Mouse (Mus musculus) hindbrain, embryonic 16.5 days (tissue): ENCODE results near the gene Rtraf. TPM values are rescaled to one million over a fixed set of nuclear protein-coding genes. Genes with fewer than 3 reads are reported as not detected.

Source experiments
- ATAC-seq: fragments of 200-750 bp; cut with Nextera tagmentation; 2 replicates; pipeline ENCODE4 v1.8.0; 2017; ENCODE audit warnings: moderate TSS enrichment, moderate library complexity
- H3K27ac ChIP-seq: fragments of 300-500 bp; sonication (generic); 2 replicates; pipeline ENCODE4 v1.5.1; 2014; ENCODE audit warnings: low read depth, mild to moderate bottlenecking, control low read depth, low read length, moderate library complexity
- H3K27me3 ChIP-seq: fragments of 300-500 bp; sonication (generic); replicated peaks from 2 replicates; pipeline ENCODE4 v1.6.1; 2014; ENCODE audit warnings: low read length; ENCODE audit not compliant: control insufficient read depth, insufficient read depth
- H3K36me3 ChIP-seq: fragments of 300-500 bp; sonication (generic); 2 replicates; pipeline ENCODE4 v1.6.1; 2014; ENCODE audit warnings: mild to moderate bottlenecking, low read length, moderate library complexity, mixed read lengths; ENCODE audit not compliant: control insufficient read depth, insufficient read depth
- H3K4me1 ChIP-seq: fragments of 300-500 bp; sonication (generic); 2 replicates; pipeline ENCODE4 v1.6.1; 2014; ENCODE audit warnings: low read depth, low read length; ENCODE audit not compliant: control insufficient read depth, insufficient read depth
- H3K4me2 ChIP-seq: fragments of 300-500 bp; sonication (generic); 2 replicates; pipeline ENCODE4 v1.6.1; 2014; ENCODE audit warnings: mild to moderate bottlenecking, low read length, control low read depth, moderate library complexity
- H3K4me3 ChIP-seq: fragments of 300-500 bp; sonication (generic); 2 replicates; pipeline ENCODE4 v1.5.1; 2014; ENCODE audit warnings: mild to moderate bottlenecking, low read length, control low read depth, moderate library complexity
- H3K9ac ChIP-seq: fragments of 300-500 bp; sonication (generic); 2 replicates; pipeline ENCODE4 v1.6.1; 2014; ENCODE audit warnings: low read depth, mild to moderate bottlenecking, control low read depth, low read length, moderate library complexity
- H3K9me3 ChIP-seq: fragments of 300-500 bp; sonication (generic); 2 replicates; pipeline ENCODE4 v1.6.1; 2014; ENCODE audit warnings: mild to moderate bottlenecking, low read length, moderate library complexity; ENCODE audit not compliant: control insufficient read depth
- WGBS: fragments of 180-500 bp; shearing (Covaris S2); extraction: QIAGEN DNeasy Blood & Tissue Kit; methylation state at CpG from one replicate; pipeline ENCODE4 v1.1.7; 2014; 5-methylcytosine and 5-hydroxymethylcytosine counted together
- polyA plus RNA-seq: library from polyadenylated mRNA; unstranded; fragments of >200 nt; fragmentation: Nextera tagmentation; extraction: Ambion mirVana; gene quantifications from 2 replicates; pipeline ENCODE4 v1.2.1, GENCODE M21; 2015

Rtraf gene
- polyA plus RNA-seq, 1 experiment from 2014 or later = 140 TPM

- no peaks in the 10 kb centered on the region for H3K4me1 ChIP-seq
- whole genome bisulfite sequencing = 58% methylated on average over 10 of the region's 10 CpGs
- H3K36me3 ChIP-seq = no peaks in the 10 kb centered on the region
- ATAC-seq = no peak
- no peak overlapping the region for H3K4me3 ChIP-seq
- no peaks in the 10 kb centered on the region for H3K9me3 ChIP-seq
- H3K27ac ChIP-seq = no peak overlapping the region
- no peaks in the 10 kb centered on the region for H3K27me3 ChIP-seq
- no peak overlapping the region for H3K9ac ChIP-seq
- no peak overlapping the region for H3K4me2 ChIP-seq
Measured at GRCm38 (mm10) chr14:19803623-19804022, 20.0 kb downstream of the Rtraf start.

- no peak overlapping the region for H3K9ac ChIP-seq
- H3K9me3 ChIP-seq = no peaks in the 10 kb centered on the region
- no peak overlapping the region for H3K27ac ChIP-seq
- no peak overlapping the region for H3K4me2 ChIP-seq
- ATAC-seq = no peak
- 51% methylated on average over 4 of the region's 4 CpGs for WGBS
- no peaks in the 10 kb centered on the region for H3K4me1 ChIP-seq
- no peak overlapping the region for H3K4me3 ChIP-seq
- no peaks in the 10 kb centered on the region for H3K27me3 ChIP-seq
- H3K36me3 ChIP-seq = no peaks in the 10 kb centered on the region
Measured at GRCm38 (mm10) chr14:19803222-19803621, 20.4 kb downstream of the Rtraf start.

- H3K27me3 ChIP-seq = no peaks in the 10 kb centered on the region
- ATAC-seq = 0 out of 2 replicates have a peak, but pooled peaks have one; percentile 11
Measured at GRCm38 (mm10) chr14:19801474-19802215, 22.0 kb downstream of the Rtraf start.

GRCm38 (mm10) chr14:19800485-19800884 lies 23.1 kb downstream of the Rtraf start:
- Histone ChIP-seq H3K4me1 (no peaks in the 10 kb centered on the region), H3K9ac (no peak overlapping the region), H3K9me3 (no peaks in the 10 kb centered on the region), H3K4me2 (no peak overlapping the region), H3K4me3 (no peak overlapping the region), H3K36me3 (no peaks in the 10 kb centered on the region), H3K27me3 (no peaks in the 10 kb centered on the region), H3K27ac (no peak overlapping the region)
- WGBS = 48% methylated on average over 2 of the region's 2 CpGs
- ATAC-seq = peak; percentile 50; the same call in 1 of the 2 replicates

More at GRCm38 (mm10) chr14:19801474-19802215, 22.0 kb downstream of the Rtraf start:
- H3K4me3 ChIP-seq = no peak overlapping the region
- WGBS = 73% methylated on average over 8 of the region's 8 CpGs
- no peak overlapping the region for H3K4me2 ChIP-seq
- no peak overlapping the region for H3K27ac ChIP-seq
- H3K9ac ChIP-seq = no peak overlapping the region
- no peaks in the 10 kb centered on the region for H3K4me1 ChIP-seq
- H3K9me3 ChIP-seq = no peaks in the 10 kb centered on the region
- H3K36me3 ChIP-seq = no peaks in the 10 kb centered on the region

- Histone ChIP-seq H3K27me3 (no peaks in the 10 kb centered on the region), H3K9me3 (no peaks in the 10 kb centered on the region), H3K4me2 (no peak overlapping the region), H3K27ac (no peak overlapping the region), H3K36me3 (no peaks in the 10 kb centered on the region), H3K9ac (no peak overlapping the region), H3K4me1 (no peaks in the 10 kb centered on the region), H3K4me3 (no peak overlapping the region)
- 83% methylated on average over 18 of the region's 18 CpGs for WGBS
- no peak for ATAC-seq
Measured at GRCm38 (mm10) chr14:19796541-19797304, 26.9 kb downstream of the Rtraf start.

- H3K27ac ChIP-seq = no peak overlapping the region
- 74% methylated on average over 4 of the region's 4 CpGs for WGBS
- H3K9me3 ChIP-seq = no peaks in the 10 kb centered on the region
- no peak overlapping the region for H3K9ac ChIP-seq
- H3K4me3 ChIP-seq = no peak overlapping the region
- H3K4me1 ChIP-seq = no peaks in the 10 kb centered on the region
- H3K36me3 ChIP-seq = no peaks in the 10 kb centered on the region
- no peak overlapping the region for H3K4me2 ChIP-seq
- ATAC-seq = no peak
- no peaks in the 10 kb centered on the region for H3K27me3 ChIP-seq
Measured at GRCm38 (mm10) chr14:19794881-19795280, 28.7 kb downstream of the Rtraf start.

GRCm38 (mm10) chr14:19788443-19788842 lies 35.2 kb downstream of the Rtraf start:
- H3K27ac ChIP-seq = no peak overlapping the region

GRCm38 (mm10) chr14:19785797-19786588 lies 37.6 kb downstream of the Rtraf start:
- no peak overlapping the region for H3K4me3 ChIP-seq
- H3K9me3 ChIP-seq = no peaks in the 10 kb centered on the region
- H3K36me3 ChIP-seq = no peaks in the 10 kb centered on the region
- 86% methylated on average over 9 of the region's 9 CpGs for WGBS
- no peak for ATAC-seq
- no peak overlapping the region for H3K9ac ChIP-seq
- no peaks in the 10 kb centered on the region for H3K27me3 ChIP-seq
- no peak overlapping the region for H3K27ac ChIP-seq
- no peak overlapping the region for H3K4me2 ChIP-seq
- no peaks in the 10 kb centered on the region for H3K4me1 ChIP-seq

More at GRCm38 (mm10) chr14:19788443-19788842, 35.2 kb downstream of the Rtraf start:
- no peak for ATAC-seq
- Histone ChIP-seq H3K4me3 (no peak overlapping the region), H3K36me3 (no peaks in the 10 kb centered on the region), H3K4me2 (no peak overlapping the region), H3K27me3 (no peaks in the 10 kb centered on the region), H3K9me3 (no peaks in the 10 kb centered on the region), H3K4me1 (no peaks in the 10 kb centered on the region), H3K9ac (no peak overlapping the region)
- 61% methylated on average over 1 of the region's 1 CpGs for WGBS

GRCm38 (mm10) chr14:19777945-19778344 lies 45.7 kb downstream of the Rtraf start:
- Histone ChIP-seq H3K4me1 (no peaks in the 10 kb centered on the region), H3K9ac (no peak overlapping the region), H3K36me3 (no peaks in the 10 kb centered on the region), H3K27me3 (no peaks in the 10 kb centered on the region), H3K27ac (no peak overlapping the region), H3K4me3 (no peak overlapping the region), H3K4me2 (no peak overlapping the region), H3K9me3 (no peaks in the 10 kb centered on the region)
- 90% methylated on average over 13 of the region's 13 CpGs for WGBS
- ATAC-seq = no peak
